Mouse (Mus musculus) adrenal gland, adult 2 months (tissue): ENCODE data around the gene Igdcc4. TPM values are rescaled to one million over a fixed set of nuclear protein-coding genes. Genes with fewer than 3 reads are reported as not detected.

Experiments
- DNase-seq: peaks from one replicate; pipeline ENCODE4 v3.0.0; 2021
- polyA plus RNA-seq: library from polyadenylated mRNA; depleted of rRNA; stranded (reverse); fragments of >200 nt; gene quantifications from 2 replicates; pipeline ENCODE4 v1.2.3, GENCODE M21; 2012
- total RNA-seq, 2 experiments: library from RNA; stranded (reverse); gene quantifications; 2 replicates each; pipeline ENCODE4 v1.2.3; 2021

The Igdcc4 gene
- total and polyA plus RNA-seq, 3 experiments, result 22.5 to 38.9 (median 33.7) TPM

DNA sequence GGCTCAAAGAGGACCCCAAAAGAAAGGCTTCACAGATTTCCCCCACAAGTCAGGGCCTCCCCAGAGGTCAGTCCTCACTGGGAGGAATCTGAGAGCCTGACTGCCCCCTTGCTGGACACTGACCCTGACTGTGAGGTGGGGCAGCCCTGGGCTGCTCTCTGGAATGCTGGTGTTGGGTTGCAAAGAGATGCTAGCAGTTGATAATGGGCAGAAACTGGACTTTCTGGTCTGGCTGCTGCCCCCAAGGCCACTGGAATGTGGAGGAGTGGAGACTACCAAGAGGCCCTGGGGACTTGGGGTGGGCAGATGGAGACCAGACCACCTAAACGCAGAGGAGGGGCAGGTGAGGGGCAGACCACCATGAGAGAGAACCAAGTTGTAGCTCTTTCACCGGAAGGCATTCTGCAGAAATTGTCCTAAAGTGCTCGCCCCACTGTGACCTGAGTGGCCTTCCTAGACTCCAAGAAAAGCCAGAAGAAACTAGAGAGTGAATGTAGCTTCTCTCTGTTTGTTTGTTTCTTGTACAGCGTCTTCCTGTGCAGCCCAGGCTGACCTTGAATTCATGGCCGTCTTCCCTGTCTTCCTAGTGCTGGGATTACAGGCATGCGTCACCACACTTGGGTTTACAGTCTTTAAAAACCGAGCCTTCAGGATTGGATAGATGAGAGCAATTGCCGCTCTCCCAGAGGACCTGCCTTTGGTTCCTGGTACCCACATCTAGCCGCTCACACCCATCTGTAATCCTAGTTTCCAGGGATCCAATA, 53.6 kb downstream of the Igdcc4 start:
- peak; percentile 45 for DNase-seq

- DNase-seq, result no peak
Observed at GRCm38 (mm10) chr9:65156604-65157003, 55.3 kb downstream of the Igdcc4 start.

DNA sequence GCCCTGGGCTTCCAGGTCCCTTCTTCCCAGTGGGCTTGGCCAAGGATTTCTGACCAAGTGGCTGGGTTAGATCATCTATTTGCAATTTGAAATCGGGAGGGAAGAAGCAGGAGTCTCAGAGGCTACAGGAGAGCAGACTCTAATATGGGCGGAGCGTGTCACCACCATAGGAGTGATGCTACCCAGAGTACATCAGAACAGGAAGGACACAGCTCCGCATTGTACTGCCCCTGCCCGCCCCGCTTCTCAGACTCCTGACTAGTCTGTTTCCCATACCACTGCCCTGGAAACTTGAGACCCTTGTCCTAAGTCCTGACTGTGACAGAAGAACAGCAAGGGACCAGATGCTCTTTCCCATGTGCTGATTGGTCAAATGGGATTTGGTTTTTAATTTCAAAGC, 56.3 kb downstream of the Igdcc4 start:
- no peak for DNase-seq

- DNase-seq, result no peak
Observed at GRCm38 (mm10) chr9:65161188-65161587, 59.9 kb downstream of the Igdcc4 start.

DNA sequence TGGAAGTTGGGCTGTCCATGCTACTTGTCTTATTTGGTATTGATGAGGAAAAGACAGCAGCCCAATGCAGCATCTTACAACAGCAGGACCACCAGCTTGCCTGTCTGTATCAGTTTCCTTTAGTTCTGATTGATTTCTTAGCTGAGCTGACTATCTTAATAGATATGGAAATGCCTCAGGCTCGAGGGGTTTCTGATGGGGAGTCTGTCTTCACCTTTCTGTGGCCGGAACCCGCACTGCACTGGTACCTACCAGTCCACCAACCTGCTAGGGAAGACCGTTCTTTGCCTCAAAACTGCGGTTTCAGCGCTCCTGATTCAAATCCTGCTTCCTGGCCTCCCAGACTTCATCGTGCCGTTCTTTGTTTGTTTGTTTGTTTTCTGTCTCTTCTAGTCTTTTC, 60.6 kb downstream of the Igdcc4 start:
- no peak for DNase-seq

- DNase-seq, result peak; percentile 53
Observed at GRCm38 (mm10) chr9:65162711-65163639, 61.7 kb downstream of the Igdcc4 start.

DNA sequence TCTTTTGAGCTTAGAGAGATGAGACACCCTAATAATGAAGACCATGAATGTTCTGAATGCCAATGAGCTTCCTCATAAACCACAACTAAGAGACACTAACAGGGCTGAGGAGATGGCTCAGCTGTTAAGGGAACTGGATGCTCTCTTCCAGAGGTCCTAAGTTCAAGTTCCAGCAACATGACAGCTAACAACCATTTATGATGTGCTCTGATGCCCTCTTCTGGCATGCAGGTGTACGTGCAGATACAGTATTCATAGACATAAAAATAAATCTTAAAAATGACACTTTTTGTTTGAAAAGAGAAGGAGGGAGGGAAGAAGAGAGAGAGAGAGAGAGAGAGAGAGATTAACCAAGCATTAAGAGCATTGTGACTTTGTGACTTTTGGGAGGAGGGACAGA, 63.6 kb downstream of the Igdcc4 start:
- DNase-seq, result no peak

GRCm38 (mm10) chr9:65166386-65166785, 65.1 kb downstream of the Igdcc4 start:
- no peak for DNase-seq

GRCm38 (mm10) chr9:65168534-65168933, 67.2 kb downstream of the Igdcc4 start:
- no peak for DNase-seq

DNA sequence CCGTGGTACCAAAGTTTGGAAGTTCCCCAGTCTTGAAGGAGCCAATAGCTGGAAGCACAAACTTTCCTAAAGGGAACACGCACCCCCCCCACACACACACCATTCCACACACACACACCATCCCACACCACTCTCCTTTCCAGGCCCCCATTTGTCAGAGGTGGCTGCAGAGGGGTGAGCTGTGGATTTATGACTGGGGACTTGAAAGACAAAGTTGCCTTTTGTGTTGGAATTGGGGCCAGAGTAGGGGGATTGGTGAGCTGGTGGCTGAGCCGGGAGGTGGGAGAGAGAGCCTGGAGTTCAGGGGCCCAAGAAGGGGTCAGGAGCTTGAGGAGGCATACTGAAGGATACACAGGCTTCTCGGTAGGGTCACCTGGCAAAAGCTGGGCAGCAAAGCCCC, 67.7 kb downstream of the Igdcc4 start:
- no peak for DNase-seq

DNA sequence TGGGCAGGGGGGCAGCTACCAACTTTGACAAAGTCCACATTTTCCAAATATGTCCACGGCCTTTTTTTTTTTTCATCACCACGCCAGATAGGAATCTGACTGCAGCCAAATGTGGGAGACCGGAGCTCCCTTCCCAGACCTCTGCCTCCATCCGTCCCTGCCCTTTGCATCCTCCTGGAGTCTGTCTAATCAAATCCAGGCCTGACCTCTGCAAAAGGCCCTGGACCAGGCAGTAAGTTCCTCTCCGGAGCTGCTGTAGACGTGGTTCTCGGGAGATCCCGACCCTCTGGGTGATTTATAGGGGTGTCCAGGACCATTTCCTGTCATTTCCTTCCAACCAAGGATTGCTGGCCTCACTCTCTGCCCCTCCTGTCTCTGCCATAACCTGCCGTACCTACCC, 71.4 kb downstream of the Igdcc4 start:
- DNase-seq, result no peak

DNA sequence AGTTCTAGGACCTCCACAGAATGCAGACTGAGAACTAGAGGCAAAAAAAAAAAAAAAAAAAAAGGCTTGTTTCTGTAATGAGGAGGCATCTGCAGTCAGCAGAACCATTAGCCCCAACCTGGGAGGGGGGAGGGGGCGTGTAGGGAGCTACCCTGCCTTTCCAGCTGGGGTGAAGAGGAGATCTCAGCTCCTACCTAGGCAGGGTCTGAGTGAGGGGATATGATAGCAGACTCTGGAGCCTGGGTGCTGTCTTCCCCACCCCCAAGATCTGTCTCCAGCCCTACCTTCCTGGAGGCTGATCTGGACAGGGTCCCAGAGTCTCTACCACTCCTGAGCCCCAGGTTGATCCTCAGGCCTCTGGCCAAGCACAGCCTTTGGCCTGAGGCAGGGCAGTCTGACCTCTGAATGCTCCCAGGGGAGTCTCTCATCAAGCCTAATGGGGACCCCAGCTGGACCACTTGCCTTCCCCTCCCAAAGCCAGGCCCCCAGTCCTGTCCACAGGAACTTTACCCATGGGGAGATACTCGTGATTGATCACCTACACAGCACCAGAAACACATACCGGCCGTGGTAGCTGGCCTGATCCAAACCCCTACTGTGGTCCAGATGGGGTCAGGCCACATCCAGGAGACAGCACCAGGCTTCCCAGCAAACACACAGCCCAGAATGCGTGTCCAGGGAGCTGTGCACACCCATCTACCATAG, 74.1 kb downstream of the Igdcc4 start:
- DNase-seq, result no peak

- no peak for DNase-seq
Observed at GRCm38 (mm10) chr9:65175939-65176871, 74.9 kb downstream of the Igdcc4 start.

DNA sequence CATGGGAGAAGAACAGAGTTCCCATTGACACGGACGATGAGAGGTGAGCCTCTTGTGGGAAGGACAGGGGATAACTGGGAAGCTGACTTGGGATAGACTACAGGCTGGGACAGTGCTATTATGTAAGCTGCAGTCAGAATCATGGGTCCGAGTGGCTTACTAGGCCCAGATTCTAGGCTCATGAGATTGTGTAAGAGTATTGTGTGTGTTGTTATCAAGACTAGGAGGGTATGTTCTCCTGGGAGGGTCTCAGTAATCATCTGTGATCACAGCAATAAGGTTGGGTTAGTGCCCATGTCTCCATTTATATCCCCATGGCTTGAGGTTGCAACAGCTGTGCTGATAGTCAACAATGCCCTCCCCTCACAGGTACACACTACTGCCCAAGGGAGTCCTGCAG, 76.2 kb downstream of the Igdcc4 start:
- DNase-seq, result no peak

- DNase-seq, result no peak
Observed at GRCm38 (mm10) chr9:65177912-65178311, 76.6 kb downstream of the Igdcc4 start.

- DNase-seq, result no peak
Observed at GRCm38 (mm10) chr9:65178336-65179213, 77.3 kb downstream of the Igdcc4 start.

DNA sequence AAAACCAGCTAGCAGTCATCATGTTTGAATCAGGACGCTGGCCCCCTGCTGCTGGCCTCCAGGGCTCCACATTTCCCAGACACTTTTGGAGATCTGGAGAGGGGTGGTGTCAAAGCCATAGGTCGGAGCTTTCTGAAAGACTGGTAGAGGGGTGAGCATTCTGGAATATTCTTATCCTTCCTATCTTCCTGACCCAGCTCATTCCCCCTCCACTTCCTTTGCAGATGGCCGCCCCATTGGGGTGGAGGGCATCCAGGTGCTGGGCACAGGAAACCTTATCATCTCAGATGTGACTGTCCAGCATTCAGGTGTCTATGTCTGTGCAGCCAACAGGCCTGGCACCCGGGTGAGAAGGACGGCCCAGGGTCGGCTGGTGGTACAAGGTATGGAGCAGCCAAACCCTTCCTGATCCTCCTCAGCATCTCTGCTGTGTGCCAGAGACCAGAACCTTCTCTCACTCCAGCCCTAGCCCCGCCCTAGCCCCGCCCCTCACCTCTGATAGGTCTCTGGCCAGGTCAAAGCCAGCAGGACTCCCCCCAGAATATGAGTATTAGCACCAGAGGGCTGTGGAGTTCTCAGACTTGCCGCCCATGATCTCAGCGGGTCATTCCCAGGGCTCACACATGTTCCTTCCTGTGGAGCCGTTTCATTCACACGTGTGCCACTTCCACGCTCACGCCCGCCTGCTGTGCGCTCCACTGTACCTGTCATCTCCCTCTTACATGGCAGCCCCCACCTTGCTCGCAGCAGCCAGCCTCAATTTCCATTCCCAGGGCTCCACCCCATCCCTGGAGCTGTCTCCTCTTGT, 78.7 kb downstream of the Igdcc4 start:
- no peak for DNase-seq
